Mouse (Mus musculus) skeletal muscle tissue, postnatal 0 days (tissue): Measurements from ENCODE around the gene Blnk. TPM values are rescaled to one million over a fixed set of nuclear protein-coding genes. Genes with fewer than 3 reads are reported as not detected.

Experiments used
- microRNA-seq, 2 experiments: library from miRNA; unstranded; fragments of <30 nt; microRNA quantifications; one replicate each; pipeline ENCODE4; 2016
- polyA plus RNA-seq: library from polyadenylated mRNA; unstranded; fragments of >200 nt; fragmentation: Nextera tagmentation; extraction: Ambion mirVana; gene quantifications from 2 replicates; pipeline ENCODE4 v1.2.1, GENCODE M21; 2015

Blnk gene
- polyA plus RNA-seq = 0.28 and 0.57 TPM in 2 replicates

DNA sequence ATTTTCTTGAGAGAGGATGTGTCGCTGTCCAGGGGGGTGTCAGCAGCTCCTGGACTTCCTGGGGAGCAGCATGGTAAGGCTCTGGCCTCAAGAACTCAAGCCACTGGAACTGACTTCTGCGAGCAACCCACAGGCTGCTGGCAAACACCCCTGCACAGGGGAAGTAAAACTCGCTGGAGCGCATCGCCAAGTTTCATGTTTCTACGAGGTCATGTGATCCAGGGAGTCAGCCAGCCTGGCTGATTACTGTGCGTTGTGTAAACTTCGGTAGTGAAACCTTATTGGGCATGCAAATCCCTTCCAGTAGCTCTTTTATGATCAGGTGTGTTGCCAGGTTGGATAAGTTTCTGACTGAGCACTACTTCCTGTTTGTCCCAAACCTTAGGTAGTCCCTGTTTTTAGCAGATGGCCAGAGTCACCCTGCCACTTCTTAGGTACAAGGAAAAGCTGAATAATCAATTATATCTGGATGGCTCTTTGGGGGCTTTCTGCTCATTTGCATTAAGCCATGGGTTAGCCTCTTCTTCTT lies at the start of gene Blnk:
TSS of gene Blnk (minus strand) at position 479 of the 529 bp plus-strand sequence.

GRCm38 (mm10) chr19:41029219-41029618 lies 34.9 kb upstream of the Blnk start, which contains the start of gene Dntt:
Gene Dntt, plus strand, starts transcription at chr19:41029275.

DNA sequence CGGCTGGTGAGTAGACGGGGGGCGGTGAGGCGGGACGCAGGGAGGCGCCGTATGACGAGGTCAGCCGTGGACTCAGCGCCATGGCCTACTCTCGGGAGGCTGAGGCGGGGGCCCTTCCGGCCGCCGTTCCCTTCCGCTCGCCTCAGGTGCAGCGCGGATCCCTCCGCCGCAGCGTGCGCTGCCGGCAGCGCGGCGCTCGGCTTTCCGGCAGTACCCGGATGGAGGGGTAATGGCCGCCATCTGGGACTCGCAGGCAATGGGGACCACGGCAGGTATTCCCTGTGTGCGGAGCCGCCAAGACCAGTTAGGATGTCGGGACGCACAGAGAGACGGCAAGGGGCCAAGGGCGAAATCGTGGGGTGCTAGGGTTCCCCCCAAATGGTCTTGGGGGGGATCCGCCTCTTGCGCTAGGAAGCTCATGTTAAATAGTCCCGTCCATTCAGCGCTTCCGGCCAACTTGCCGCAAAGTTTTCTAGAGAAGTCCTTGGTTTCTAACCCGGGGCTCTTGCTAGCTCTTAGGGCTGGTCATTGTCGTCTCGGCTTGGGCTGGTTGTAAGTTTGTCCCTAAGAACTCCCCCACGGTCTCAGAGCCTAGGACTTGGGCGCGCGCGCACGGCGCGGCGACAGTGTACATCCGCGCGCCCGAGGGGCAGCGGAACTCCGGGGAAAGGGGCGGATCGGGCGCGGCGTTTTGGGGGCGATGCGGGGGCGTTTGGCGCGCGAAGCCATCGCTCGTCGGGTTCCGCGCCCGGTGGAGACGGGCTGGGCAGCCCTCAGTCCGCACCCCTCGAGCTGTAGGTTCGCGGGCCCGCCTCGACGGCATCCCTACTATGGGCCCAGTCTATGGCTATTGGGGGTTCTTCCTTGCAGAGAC lies 99.6 kb downstream of the Blnk start, which contains the start of gene Zfp518a:
TSS of gene Zfp518a (plus strand) at position 187 of the 874 bp plus-strand sequence.

Small RNAs within 50 kb of the gene (microRNA-seq; reads per million reads assigned to microRNA genes)
- gene Mir8092 = 0.20 to 0.64 reads per million in 2 experiments

Other genes starting within 250 kb of the Blnk start
- 0.05 TPM in 1 of 2 replicates, not detected in the other for gene Cc2d2b, start 245.8 kb downstream of the Blnk start, polyA plus RNA-seq
- 4.0 and 4.3 TPM in 2 replicates for gene Ccnj, start 163.3 kb downstream of the Blnk start, polyA plus RNA-seq
- gene Zfp518a, start 99.8 kb downstream of the Blnk start, polyA plus RNA-seq = 6.3 and 7.2 TPM in 2 replicates
- 0.21 and 0.23 TPM in 2 replicates for gene Dntt, start 34.7 kb upstream of the Blnk start, polyA plus RNA-seq
- gene Opalin, start 82.6 kb upstream of the Blnk start, polyA plus RNA-seq = not detected in 2 replicates
- 0.09 and 0.12 TPM in 2 replicates for gene Tll2, start 212.3 kb upstream of the Blnk start, polyA plus RNA-seq